Mouse (Mus musculus) forebrain, embryonic 12.5 days (tissue): Measurements from ENCODE around the gene Gm20388. TPM values are rescaled to one million over a fixed set of nuclear protein-coding genes. Genes with fewer than 3 reads are reported as not detected.

ENCODE experiments used
- ATAC-seq: fragments of 200-750 bp; cut with Nextera tagmentation; 2 replicates; pipeline ENCODE4 v1.8.0; 2017; ENCODE audit warnings: moderate TSS enrichment; ENCODE audit not compliant: low FRiP score
- H3K27ac ChIP-seq: fragments of 300-500 bp; sonication (generic); 2 replicates; pipeline ENCODE4 v1.5.1; 2016; ENCODE audit warnings: mild to moderate bottlenecking
- H3K27me3 ChIP-seq: fragments of 300-500 bp; sonication (generic); 2 replicates; pipeline ENCODE4 v1.6.1; 2016; ENCODE audit warnings: mild to moderate bottlenecking
- H3K36me3 ChIP-seq: fragments of 300-500 bp; sonication (generic); replicated peaks from 2 replicates; pipeline ENCODE4 v1.6.1; 2016; ENCODE audit warnings: mild to moderate bottlenecking
- H3K4me1 ChIP-seq: fragments of 300-500 bp; sonication (generic); 2 replicates; pipeline ENCODE4 v1.6.1; 2016
- H3K4me2 ChIP-seq: fragments of 300-500 bp; sonication (generic); 2 replicates; pipeline ENCODE4 v1.6.1; 2016; ENCODE audit warnings: mild to moderate bottlenecking, moderate library complexity
- H3K4me3 ChIP-seq: fragments of 300-500 bp; sonication (generic); replicated peaks from 2 replicates; pipeline ENCODE4 v1.5.1; 2016; ENCODE audit warnings: mild to moderate bottlenecking
- H3K9ac ChIP-seq: fragments of 300-500 bp; sonication (generic); 2 replicates; pipeline ENCODE4 v1.6.1; 2016; ENCODE audit warnings: mild to moderate bottlenecking
- H3K9me3 ChIP-seq: fragments of 300-500 bp; sonication (generic); 2 replicates; pipeline ENCODE4 v1.6.1; 2016
- WGBS: fragments of 180-500 bp; shearing (Covaris S2); methylation state at CpG from one replicate; pipeline ENCODE4 v1.1.7; 2016; 5-methylcytosine and 5-hydroxymethylcytosine counted together
- polyA plus RNA-seq: library from polyadenylated mRNA; unstranded; fragments of >200 nt; fragmentation: Nextera tagmentation; extraction: Ambion mirVana; gene quantifications from 2 replicates; pipeline ENCODE4 v1.2.1, GENCODE M21; 2016

Gm20388 gene
- polyA plus RNA-seq, 1 experiment from 2014 or later, result not detected

DNA sequence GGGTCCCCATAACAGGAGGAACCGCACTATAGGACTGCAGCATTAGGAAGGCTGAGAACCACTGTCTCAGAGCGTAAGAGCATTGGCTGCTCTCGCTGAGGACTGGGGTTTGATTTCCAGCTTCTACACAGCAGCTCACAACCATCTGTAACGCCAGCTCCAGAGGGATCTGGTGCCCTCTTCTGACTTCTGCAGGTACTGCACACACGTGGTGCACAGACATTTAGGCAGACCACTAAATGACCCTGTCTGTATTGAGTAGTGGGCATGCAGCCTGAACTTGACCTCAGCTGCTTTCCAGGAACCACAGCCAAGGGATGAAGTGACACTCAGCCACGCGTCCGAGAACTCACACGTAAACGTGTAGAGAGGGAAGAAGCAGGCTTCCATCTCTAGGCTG, 3912.5 kb downstream of the Gm20388 start:
- 96% methylated on average over 10 of the region's 10 CpGs for WGBS
- Histone ChIP-seq H3K4me2 (no peak overlapping the region), H3K9ac (no peak overlapping the region), H3K27me3 (no peaks in the 10 kb centered on the region), H3K36me3 (peaks cover 51% of the 10 kb centered on the region), H3K4me1 (no peaks in the 10 kb centered on the region), H3K27ac (no peak overlapping the region), H3K4me3 (no peak overlapping the region), H3K9me3 (no peaks in the 10 kb centered on the region)
- no peak for ATAC-seq

GRCm38 (mm10) chr8:123823532-123824123, 3913.0 kb downstream of the Gm20388 start:
- H3K9ac ChIP-seq, result no peak overlapping the region
- no peaks in the 10 kb centered on the region for H3K9me3 ChIP-seq
- WGBS, result 94% methylated on average over 18 of the region's 18 CpGs
- peaks cover 56% of the 10 kb centered on the region for H3K36me3 ChIP-seq
- no peak overlapping the region for H3K4me3 ChIP-seq
- H3K4me1 ChIP-seq, result no peaks in the 10 kb centered on the region
- no peaks in the 10 kb centered on the region for H3K27me3 ChIP-seq
- H3K27ac ChIP-seq, result no peak overlapping the region
- no peak for ATAC-seq
- H3K4me2 ChIP-seq, result no peak overlapping the region

DNA sequence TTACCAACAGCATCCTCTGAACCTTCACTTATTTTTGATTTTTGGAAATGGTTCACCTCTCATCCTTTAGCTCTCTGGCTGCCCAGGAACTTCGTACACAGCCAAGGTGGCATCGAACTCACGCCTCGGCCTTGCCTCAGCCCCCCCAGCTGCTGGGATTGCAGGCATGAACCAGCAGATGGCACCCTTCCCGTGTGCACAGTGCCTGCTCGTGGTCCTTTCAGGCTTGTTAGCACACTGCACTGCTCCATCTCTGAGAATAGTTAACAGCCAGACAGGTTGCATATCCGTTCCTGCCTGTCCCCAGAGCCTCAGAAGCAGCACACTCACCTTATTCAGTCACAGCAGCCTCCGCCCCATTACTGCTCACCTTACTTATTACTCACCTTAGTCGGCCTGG, 3915.4 kb downstream of the Gm20388 start:
- no peaks in the 10 kb centered on the region for H3K4me1 ChIP-seq
- no peak overlapping the region for H3K4me2 ChIP-seq
- H3K9me3 ChIP-seq, result no peaks in the 10 kb centered on the region
- H3K4me3 ChIP-seq, result no peak overlapping the region
- no peaks in the 10 kb centered on the region for H3K27me3 ChIP-seq
- peaks cover 80% of the 10 kb centered on the region for H3K36me3 ChIP-seq
- H3K27ac ChIP-seq, result no peak overlapping the region
- H3K9ac ChIP-seq, result no peak overlapping the region
- no peak for ATAC-seq
- 68% methylated on average over 9 of the region's 9 CpGs for WGBS

GRCm38 (mm10) chr8:123826758-123827157, 3916.1 kb downstream of the Gm20388 start:
- Histone ChIP-seq H3K9ac (no peak overlapping the region), H3K9me3 (no peaks in the 10 kb centered on the region), H3K36me3 (peaks cover 87% of the 10 kb centered on the region), H3K27me3 (no peaks in the 10 kb centered on the region), H3K4me1 (no peaks in the 10 kb centered on the region), H3K4me2 (no peak overlapping the region), H3K27ac (no peak overlapping the region), H3K4me3 (no peak overlapping the region)
- ATAC-seq, result no peak
- WGBS, result 90% methylated on average over 7 of the region's 7 CpGs

DNA sequence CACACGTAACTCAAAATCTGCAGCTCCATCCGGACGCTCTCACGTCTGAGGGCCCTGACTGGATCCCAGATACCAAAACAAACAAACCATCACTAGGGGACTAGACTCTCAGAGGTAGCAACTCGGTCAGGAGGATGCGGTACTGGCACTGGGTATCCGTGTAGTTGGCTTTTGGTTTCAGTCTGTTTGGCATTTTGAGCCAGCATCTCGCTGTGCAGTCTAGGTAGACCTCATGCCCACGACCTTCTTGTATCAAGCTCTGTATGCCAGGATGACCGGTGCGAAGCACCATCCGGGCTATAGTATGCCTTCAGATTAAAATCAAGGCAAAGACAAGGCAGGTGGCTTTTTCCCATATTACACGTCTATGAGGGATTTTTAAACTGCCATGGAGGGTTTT, 3916.9 kb downstream of the Gm20388 start:
- no peaks in the 10 kb centered on the region for H3K4me1 ChIP-seq
- no peak overlapping the region for H3K4me3 ChIP-seq
- no peaks in the 10 kb centered on the region for H3K27me3 ChIP-seq
- H3K4me2 ChIP-seq, result no peak overlapping the region
- H3K9ac ChIP-seq, result no peak overlapping the region
- no peak overlapping the region for H3K27ac ChIP-seq
- peaks cover 93% of the 10 kb centered on the region for H3K36me3 ChIP-seq
- no peaks in the 10 kb centered on the region for H3K9me3 ChIP-seq
- ATAC-seq, result no peak
- 93% methylated on average over 13 of the region's 13 CpGs for WGBS

DNA sequence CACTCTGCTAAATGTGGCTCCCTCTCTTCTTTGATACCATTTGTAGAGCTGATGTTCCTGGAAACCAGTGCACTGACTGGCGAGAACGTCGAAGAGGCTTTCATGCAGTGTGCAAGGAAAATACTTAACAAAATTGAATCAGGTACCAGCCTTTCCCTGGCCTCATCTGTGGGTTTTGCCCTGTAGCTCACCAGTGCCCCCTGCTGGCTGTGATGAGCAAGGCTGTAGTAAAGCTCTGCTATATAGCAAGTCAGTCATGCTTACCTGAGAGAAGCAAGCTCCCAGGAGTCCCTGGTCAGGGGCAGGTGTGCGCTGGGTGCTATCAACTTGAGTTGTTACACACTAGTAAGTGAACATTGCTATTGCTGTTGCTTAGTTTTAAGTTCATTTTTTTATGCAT, 3922.1 kb downstream of the Gm20388 start:
- Histone ChIP-seq H3K9me3 (no peaks in the 10 kb centered on the region), H3K4me1 (no peaks in the 10 kb centered on the region), H3K4me3 (no peak overlapping the region), H3K27me3 (no peaks in the 10 kb centered on the region), H3K36me3 (peaks cover 97% of the 10 kb centered on the region), H3K27ac (no peak overlapping the region), H3K4me2 (no peak overlapping the region), H3K9ac (no peak overlapping the region)
- 96% methylated on average over 4 of the region's 4 CpGs for WGBS
- no peak for ATAC-seq

DNA sequence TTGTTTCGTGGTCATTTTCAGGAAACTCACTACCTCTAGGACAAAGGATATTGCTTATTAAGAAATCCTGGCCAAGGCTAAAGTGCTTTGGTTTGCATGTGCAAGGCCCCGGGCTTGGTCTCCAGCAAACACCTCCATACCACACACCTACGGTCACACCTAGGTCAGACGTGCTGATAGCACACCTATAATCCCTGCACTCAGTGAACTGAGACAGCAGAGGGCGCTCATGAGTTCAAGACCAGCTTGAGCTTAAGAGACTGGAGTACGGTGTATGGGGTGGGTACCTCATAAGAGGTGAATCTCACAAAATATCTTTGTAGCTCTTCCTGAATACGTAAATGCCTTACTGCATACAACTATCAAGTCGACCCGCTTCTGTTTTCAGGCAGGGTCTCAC, 3924.8 kb downstream of the Gm20388 start:
- no peak overlapping the region for H3K4me3 ChIP-seq
- H3K4me2 ChIP-seq, result no peak overlapping the region
- 59% methylated on average over 9 of the region's 9 CpGs for WGBS
- H3K27me3 ChIP-seq, result no peaks in the 10 kb centered on the region
- H3K9me3 ChIP-seq, result no peaks in the 10 kb centered on the region
- H3K4me1 ChIP-seq, result no peaks in the 10 kb centered on the region
- peaks cover 74% of the 10 kb centered on the region for H3K36me3 ChIP-seq
- no peak overlapping the region for H3K9ac ChIP-seq
- no peak for ATAC-seq
- no peak overlapping the region for H3K27ac ChIP-seq

GRCm38 (mm10) chr8:123836354-123836753, 3925.7 kb downstream of the Gm20388 start:
- no peaks in the 10 kb centered on the region for H3K9me3 ChIP-seq
- WGBS, result 91% methylated on average over 6 of the region's 6 CpGs
- no peaks in the 10 kb centered on the region for H3K4me1 ChIP-seq
- ATAC-seq, result no peak
- no peaks in the 10 kb centered on the region for H3K27me3 ChIP-seq
- no peak overlapping the region for H3K9ac ChIP-seq
- H3K36me3 ChIP-seq, result peaks cover 65% of the 10 kb centered on the region
- H3K27ac ChIP-seq, result no peak overlapping the region
- H3K4me2 ChIP-seq, result no peak overlapping the region
- H3K4me3 ChIP-seq, result no peak overlapping the region

- H3K4me3 ChIP-seq, result no peak overlapping the region
- 77% methylated on average over 9 of the region's 9 CpGs for WGBS
- no peaks in the 10 kb centered on the region for H3K27me3 ChIP-seq
- ATAC-seq, result no peak
- H3K9ac ChIP-seq, result no peak overlapping the region
- no peak overlapping the region for H3K4me2 ChIP-seq
- no peaks in the 10 kb centered on the region for H3K9me3 ChIP-seq
- no peak overlapping the region for H3K27ac ChIP-seq
- H3K36me3 ChIP-seq, result peaks cover 44% of the 10 kb centered on the region
- H3K4me1 ChIP-seq, result no peaks in the 10 kb centered on the region
These were observed 3927.9 kb downstream of the Gm20388 start for GRCm38 (mm10) chr8:123838496-123838895.

DNA sequence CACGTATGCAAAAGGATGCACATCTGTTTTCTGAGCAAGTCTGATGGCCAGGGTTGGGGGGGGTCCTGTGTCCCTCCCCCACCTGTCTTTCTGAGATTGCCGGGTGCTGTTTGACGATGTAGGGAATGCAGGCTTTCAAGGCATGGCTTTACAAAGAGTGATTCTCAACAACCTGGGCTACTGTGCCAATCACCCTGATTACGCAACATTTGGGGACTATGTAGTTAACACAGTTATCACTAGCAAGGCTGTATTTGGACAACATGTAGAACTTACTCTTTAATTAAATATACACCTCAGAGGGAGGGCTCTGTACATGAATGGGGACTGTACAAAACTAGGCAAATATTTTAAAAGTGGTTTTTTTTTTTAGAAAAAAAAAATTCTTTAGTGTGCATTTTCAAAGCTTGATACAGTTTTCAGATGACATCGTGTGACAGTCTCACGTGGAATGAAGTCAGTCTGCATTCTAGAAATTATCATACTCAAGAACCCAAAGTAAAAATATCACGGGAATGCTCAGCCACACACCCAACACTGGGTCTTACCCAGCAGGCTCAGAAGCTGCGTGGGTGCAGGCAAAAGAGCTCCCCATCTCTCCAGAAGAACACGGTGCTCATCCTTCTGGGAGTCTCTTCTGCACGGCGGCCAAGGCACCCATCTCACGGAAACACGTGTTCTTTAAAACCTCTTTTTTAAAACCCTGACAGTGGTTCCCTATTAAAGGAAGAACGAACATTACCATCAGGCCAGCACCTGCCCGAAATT, 3930.1 kb downstream of the Gm20388 start:
- 93% methylated on average over 15 of the region's 15 CpGs for WGBS
- peaks cover 26% of the 10 kb centered on the region for H3K36me3 ChIP-seq

DNA sequence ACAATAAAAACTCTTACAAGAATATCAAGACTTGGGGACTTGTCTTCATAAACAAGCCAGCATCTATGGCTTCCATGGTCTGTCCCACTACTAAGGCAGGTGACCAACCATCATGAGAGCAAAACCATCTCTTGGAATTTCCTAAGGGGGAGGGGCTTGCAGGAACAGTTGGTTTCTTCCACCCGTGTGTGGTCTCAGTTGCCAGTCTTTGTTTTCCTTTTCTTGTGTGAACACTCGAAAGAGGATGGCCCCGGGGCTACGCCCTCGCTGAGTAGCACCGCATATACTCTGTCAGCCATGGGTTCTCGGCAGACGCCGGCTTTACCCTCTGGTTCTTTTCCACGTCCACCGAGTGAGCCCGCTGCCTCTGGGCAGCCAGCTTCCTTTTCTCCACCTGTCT, 3931.4 kb downstream of the Gm20388 start:
- no peaks in the 10 kb centered on the region for H3K9me3 ChIP-seq
- ATAC-seq, result no peak
- no peak overlapping the region for H3K4me2 ChIP-seq
- 0 out of 2 replicates have a peak, but pooled peaks cover 3% of the 10 kb centered on the region for H3K4me1 ChIP-seq
- H3K9ac ChIP-seq, result no peak overlapping the region
- H3K4me3 ChIP-seq, result no peak overlapping the region
- WGBS, result 87% methylated on average over 12 of the region's 12 CpGs
- peaks cover 15% of the 10 kb centered on the region for H3K36me3 ChIP-seq
- H3K27me3 ChIP-seq, result no peaks in the 10 kb centered on the region
- no peak overlapping the region for H3K27ac ChIP-seq

More for the DNA sequence above, 3930.1 kb downstream of the Gm20388 start:
- Histone ChIP-seq H3K4me1 (no peaks in the 10 kb centered on the region), H3K27ac (no peak overlapping the region), H3K4me3 (no peak overlapping the region), H3K4me2 (no peak overlapping the region), H3K9me3 (no peaks in the 10 kb centered on the region), H3K27me3 (no peaks in the 10 kb centered on the region), H3K9ac (no peak overlapping the region)
- ATAC-seq, result no peak

GRCm38 (mm10) chr8:123844341-123844740, 3933.7 kb downstream of the Gm20388 start:
- Histone ChIP-seq H3K36me3 (peaks cover 7% of the 10 kb centered on the region; the same call in 1 of the 2 replicates), H3K27me3 (no peaks in the 10 kb centered on the region), H3K4me1 (peaks cover 6% of the 10 kb centered on the region; the same call in 1 of the 2 replicates), H3K4me2 (no peak overlapping the region), H3K4me3 (no peak overlapping the region), H3K9ac (no peak overlapping the region), H3K27ac (no peak overlapping the region), H3K9me3 (no peaks in the 10 kb centered on the region)
- whole genome bisulfite sequencing, result 84% methylated on average over 7 of the region's 7 CpGs
- no peak for ATAC-seq

DNA sequence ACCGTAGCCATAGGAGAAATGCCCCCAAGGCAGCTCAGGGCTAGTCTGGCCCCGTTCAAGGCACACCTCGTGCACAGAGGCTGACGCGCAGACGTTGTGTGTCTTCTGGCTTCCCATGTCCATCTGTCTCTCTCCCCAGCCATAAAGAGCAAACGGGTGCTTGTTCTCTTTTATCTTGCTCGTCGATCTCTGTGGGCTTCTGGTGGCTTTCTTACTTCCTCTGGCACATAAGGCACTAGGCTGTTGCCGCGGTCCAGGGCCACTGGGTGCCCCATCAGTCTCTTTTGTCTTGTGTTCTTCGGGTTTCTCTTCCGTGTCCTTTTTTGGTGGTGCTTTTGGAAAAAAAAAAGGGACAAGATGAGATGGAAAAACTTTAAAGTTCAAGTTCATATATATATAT, 3934.5 kb downstream of the Gm20388 start:
- Histone ChIP-seq H3K36me3 (peaks cover 4% of the 10 kb centered on the region; the same call in 1 of the 2 replicates), H3K27me3 (no peaks in the 10 kb centered on the region), H3K9ac (no peak overlapping the region), H3K9me3 (no peaks in the 10 kb centered on the region), H3K4me3 (no peak overlapping the region), H3K27ac (no peak overlapping the region), H3K4me1 (peaks cover 6% of the 10 kb centered on the region; the same call in 1 of the 2 replicates), H3K4me2 (no peak overlapping the region)
- ATAC-seq, result no peak
- 91% methylated on average over 13 of the region's 13 CpGs for WGBS
